Mouse (Mus musculus) thymus, adult 2 months (tissue): ENCODE data around the gene Ccdc33. TPM values are rescaled to one million over a fixed set of nuclear protein-coding genes. Genes with fewer than 3 reads are reported as not detected.

Experiments
- DNase-seq: peaks from one replicate; pipeline ENCODE4 v3.0.0; 2021
- H3K27ac ChIP-seq: fragments of 200-500 bp; 2 replicates; pipeline ENCODE4 v1.5.1; 2012; ENCODE audit warnings: low read length, control low read depth; ENCODE audit not compliant: control insufficient read depth, insufficient read depth
- H3K27me3 ChIP-seq: fragments of 200-500 bp; 2 replicates; pipeline ENCODE4 v1.6.1; 2012; ENCODE audit warnings: mild to moderate bottlenecking, low read length, moderate library complexity, mixed read lengths; ENCODE audit not compliant: control insufficient read depth, insufficient read depth
- H3K36me3 ChIP-seq: fragments of 200-500 bp; 2 replicates; pipeline ENCODE4 v1.6.1; 2012; ENCODE audit warnings: mild to moderate bottlenecking, low read length, moderate library complexity; ENCODE audit not compliant: control insufficient read depth, insufficient read depth
- H3K4me1 ChIP-seq: fragments of 200-500 bp; replicated peaks from 2 replicates; pipeline ENCODE4 v1.6.1; 2012; ENCODE audit warnings: low read length; ENCODE audit not compliant: control insufficient read depth, insufficient read depth
- H3K4me3 ChIP-seq: fragments of 200-500 bp; 2 replicates; pipeline ENCODE4 v1.5.1; 2012; ENCODE audit warnings: mild to moderate bottlenecking, low read length, control low read depth, moderate library complexity; ENCODE audit not compliant: control insufficient read depth, insufficient read depth
- CTCF ChIP-seq: fragments of 200-500 bp; IDR thresholded peaks from 2 replicates; pipeline ENCODE4 v1.5.1; 2012; ENCODE audit warnings: mild to moderate bottlenecking, control low read depth, low read length, moderate library complexity, borderline replicate concordance; ENCODE audit not compliant: control insufficient read depth, poor library complexity, insufficient read depth; ENCODE audit errors: extremely low read depth
- POLR2A ChIP-seq: fragments of 200-500 bp; IDR thresholded peaks from 2 replicates; pipeline ENCODE4 v1.6.1; 2012; ENCODE audit warnings: mild to moderate bottlenecking, low read length, control low read depth, moderate library complexity; ENCODE audit not compliant: control insufficient read depth, poor library complexity, insufficient read depth; ENCODE audit errors: extremely low read depth
- WGBS: fragments of 180-500 bp; shearing (Covaris S2); methylation state at CpG from one replicate; pipeline ENCODE4 v1.1.7; 2018; 5-methylcytosine and 5-hydroxymethylcytosine counted together
- polyA plus RNA-seq: library from polyadenylated mRNA; depleted of rRNA; stranded (reverse); fragments of >200 nt; gene quantifications from 2 replicates; pipeline ENCODE4 v1.2.3, GENCODE M21; 2012

Ccdc33 gene
- polyA plus RNA-seq, 1 experiment, result 1.2 TPM

- no peak overlapping the region for H3K27ac ChIP-seq
- no peak overlapping the region for H3K4me3 ChIP-seq
- H3K27me3 ChIP-seq, result no peaks in the 10 kb centered on the region
- H3K36me3 ChIP-seq, result no peaks in the 10 kb centered on the region
- DNase-seq, result peak; percentile 21
- TF ChIP-seq CTCF (no peak), POLR2A (no peak)
- peaks cover 70% of the 10 kb centered on the region for H3K4me1 ChIP-seq
- WGBS, result 35% methylated on average over 8 of the region's 8 CpGs
Observed at GRCm38 (mm10) chr9:57992781-57993591, 125.6 kb downstream of the Ccdc33 start.

DNA sequence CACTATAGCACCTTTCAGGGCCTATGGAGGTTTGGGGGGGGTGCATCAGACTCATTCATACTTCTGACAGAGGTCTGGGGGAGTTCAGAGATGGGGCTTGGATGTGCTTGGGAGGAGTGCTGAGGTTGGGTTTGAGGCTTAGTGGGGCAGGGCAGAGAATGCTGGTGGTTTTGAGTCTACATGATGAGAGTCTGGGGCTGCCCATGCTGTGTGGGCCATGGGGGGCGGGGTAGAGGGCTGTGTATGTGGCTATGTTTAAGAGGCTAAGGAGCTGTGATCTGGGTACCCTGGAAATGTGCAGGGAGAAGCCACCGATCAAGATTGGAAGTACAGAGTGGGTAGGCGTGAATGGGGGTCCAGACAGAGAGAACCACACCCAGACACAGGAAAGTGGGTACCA, 126.6 kb downstream of the Ccdc33 start:
- Histone ChIP-seq H3K36me3 (no peaks in the 10 kb centered on the region), H3K4me1 (peaks cover 74% of the 10 kb centered on the region), H3K27ac (no peak overlapping the region), H3K4me3 (no peak overlapping the region), H3K27me3 (no peaks in the 10 kb centered on the region)
- WGBS, result 81% methylated on average over 3 of the region's 3 CpGs
- peak; percentile 18 for DNase-seq
- TF ChIP-seq CTCF, result no peak
- no peak for TF ChIP-seq POLR2A

GRCm38 (mm10) chr9:57990438-57991110, 128.0 kb downstream of the Ccdc33 start:
- no peak overlapping the region for H3K4me3 ChIP-seq
- DNase-seq, result peak; percentile 50

GRCm38 (mm10) chr9:57989309-57989708, 129.3 kb downstream of the Ccdc33 start:
- WGBS, result 95% methylated on average over 6 of the region's 6 CpGs

More at GRCm38 (mm10) chr9:57990438-57991110, 128.0 kb downstream of the Ccdc33 start:
- peak overlapping the region; percentile 63 for H3K27ac ChIP-seq
- no peaks in the 10 kb centered on the region for H3K27me3 ChIP-seq
- H3K4me1 ChIP-seq, result peaks cover 89% of the 10 kb centered on the region
- WGBS, result 14% methylated on average over 10 of the region's 10 CpGs
- TF ChIP-seq CTCF, result peak; percentile 89
- TF ChIP-seq POLR2A, result no peak
- no peaks in the 10 kb centered on the region for H3K36me3 ChIP-seq

GRCm38 (mm10) chr9:57988098-57988497, 130.5 kb downstream of the Ccdc33 start:
- peaks cover 80% of the 10 kb centered on the region for H3K4me1 ChIP-seq
- no peaks in the 10 kb centered on the region for H3K36me3 ChIP-seq
- 88% methylated on average over 2 of the region's 2 CpGs for WGBS
- no peak overlapping the region for H3K4me3 ChIP-seq
- DNase-seq, result peak; percentile 33
- H3K27ac ChIP-seq, result no peak overlapping the region
- no peaks in the 10 kb centered on the region for H3K27me3 ChIP-seq
- TF ChIP-seq POLR2A, result no peak
- TF ChIP-seq CTCF, result no peak

More at GRCm38 (mm10) chr9:57989309-57989708, 129.3 kb downstream of the Ccdc33 start:
- peaks cover 90% of the 10 kb centered on the region for H3K4me1 ChIP-seq
- no peaks in the 10 kb centered on the region for H3K27me3 ChIP-seq
- TF ChIP-seq CTCF (no peak), POLR2A (no peak)
- H3K27ac ChIP-seq, result no peak overlapping the region
- no peak for DNase-seq
- H3K4me3 ChIP-seq, result no peak overlapping the region
- H3K36me3 ChIP-seq, result no peaks in the 10 kb centered on the region

- WGBS, result 73% methylated on average over 7 of the region's 7 CpGs
- Histone ChIP-seq H3K27ac (no peak overlapping the region), H3K36me3 (no peaks in the 10 kb centered on the region), H3K27me3 (no peaks in the 10 kb centered on the region), H3K4me3 (no peak overlapping the region), H3K4me1 (peaks cover 70% of the 10 kb centered on the region)
- no peak for TF ChIP-seq POLR2A
- no peak for TF ChIP-seq CTCF
- DNase-seq, result peak; percentile 65
Observed at GRCm38 (mm10) chr9:57986293-57986692, 132.3 kb downstream of the Ccdc33 start.

DNA sequence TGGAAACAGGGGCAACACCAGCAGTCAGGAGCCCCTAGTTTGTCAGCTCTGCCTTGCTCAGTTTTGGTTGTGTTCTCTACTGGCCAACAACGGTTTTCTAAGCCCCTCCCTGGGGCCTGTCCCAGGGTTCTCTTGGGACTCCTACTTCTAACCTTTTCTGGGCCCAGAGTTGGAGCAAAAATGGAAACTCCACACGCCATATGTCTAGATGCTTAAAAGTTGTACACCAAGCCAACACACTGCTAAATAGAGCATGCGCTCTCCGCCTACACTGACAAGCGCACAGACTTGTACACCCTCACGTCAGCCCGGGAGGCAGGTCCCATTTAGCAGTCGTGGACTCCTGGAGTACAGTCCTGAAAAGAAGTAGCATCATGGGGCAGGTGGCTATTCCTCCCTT, 133.3 kb downstream of the Ccdc33 start:
- Histone ChIP-seq H3K27ac (no peak overlapping the region), H3K27me3 (no peaks in the 10 kb centered on the region), H3K36me3 (no peaks in the 10 kb centered on the region), H3K4me1 (peaks cover 70% of the 10 kb centered on the region), H3K4me3 (no peak overlapping the region)
- 91% methylated on average over 8 of the region's 8 CpGs for WGBS
- TF ChIP-seq POLR2A (no peak), CTCF (no peak)
- DNase-seq, result peak; percentile 13
